Mouse (Mus musculus) embryonic fibroblast, embryonic 13.5 days (primary cell): ENCODE measurements at regions not wholly inside any gene's neighbourhood (a gene's known extent, or its start where the extent isn't known, plus 50 kb on each side); places are given as distances from the start of the nearest gene placed in this dataset.

ENCODE experiments used
- CTCF ChIP-seq: IDR thresholded peaks from 2 replicates; pipeline ENCODE4 v1.5.1; 2011; ENCODE audit warnings: mild to moderate bottlenecking, control low read depth, low read length, moderate library complexity, borderline replicate concordance; ENCODE audit not compliant: insufficient read depth
- POLR2A ChIP-seq: IDR thresholded peaks from 2 replicates; pipeline ENCODE4 v1.6.1; 2011; ENCODE audit warnings: low read depth, mild to moderate bottlenecking, control low read depth, low read length, moderate library complexity

- no peak for TF ChIP-seq POLR2A
- TF ChIP-seq CTCF = no peak
These were observed 100.1 kb upstream of the Tnp1 start for GRCm38 (mm10) chr1:73115854-73116253.
